Mouse (Mus musculus): Measurements from ENCODE around the gene Nt5c2.

DNA sequence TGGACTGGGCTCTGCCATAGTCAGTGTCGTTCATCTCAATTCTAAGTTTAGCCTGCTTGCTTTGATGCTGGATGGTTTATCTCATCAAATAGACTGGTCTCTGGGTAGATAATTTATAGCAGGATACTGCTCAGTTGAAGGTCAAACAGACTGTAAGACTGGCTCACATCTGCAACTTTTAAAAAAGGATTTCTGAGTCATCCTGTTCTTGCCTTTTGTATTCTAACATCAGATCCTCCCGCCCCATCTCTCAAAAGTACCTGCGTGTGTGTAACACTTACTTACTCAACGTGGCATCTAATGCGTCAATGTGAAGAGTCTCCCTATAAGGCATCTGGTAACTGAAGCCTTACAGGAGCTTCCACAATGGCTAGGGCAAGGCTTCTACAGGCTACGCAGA lies 94.4 kb downstream of the Nt5c2 start:
- TF ChIP-seq CTCF (IDR thresholded peaks at IDR 0.05; ENCODE audit: extremely low read depth, insufficient read depth, low read length) (no peak), POLR2A (IDR thresholded peaks at IDR 0.05; ENCODE audit: extremely low read depth, insufficient read depth, low read length) (no peak)
